Mouse (Mus musculus): ENCODE measurements around the gene Atp8b4.

The Atp8b4 gene

DNA sequence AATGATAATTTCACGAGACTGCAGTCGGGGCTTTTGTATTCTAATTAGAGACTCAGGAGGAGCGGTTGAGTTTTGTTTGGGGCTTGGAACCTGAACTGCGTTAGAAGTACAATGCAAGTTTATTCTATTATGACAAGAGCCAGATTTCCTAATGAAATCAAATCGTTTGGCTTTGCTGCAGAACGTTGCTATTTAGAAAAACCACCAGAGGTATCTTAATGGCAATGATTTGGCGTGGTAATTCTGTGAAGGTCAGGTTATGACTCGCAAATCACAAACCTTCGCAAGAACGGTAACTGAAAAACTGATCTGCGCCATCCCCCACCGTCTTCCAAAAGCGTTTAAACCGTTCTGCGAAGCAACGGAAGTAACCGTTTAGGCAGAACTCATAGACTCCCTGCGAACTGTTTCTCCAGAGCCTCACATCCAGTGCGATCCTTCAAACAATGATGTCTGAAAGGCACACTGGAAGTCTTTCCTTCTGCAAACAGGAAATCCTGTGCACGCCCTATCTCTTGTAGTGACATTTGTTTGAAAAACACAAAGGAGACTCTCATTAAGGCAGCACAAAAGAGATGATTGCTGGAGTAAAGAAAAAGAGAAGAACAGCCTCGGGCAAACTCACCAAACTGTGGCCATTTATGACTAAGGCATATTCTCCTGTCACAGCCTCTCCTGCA lies 139.2 kb downstream of the Atp8b4 start:
- DNase-seq (ENCODE audit: low spot score in 2 of 2): no peak

DNA sequence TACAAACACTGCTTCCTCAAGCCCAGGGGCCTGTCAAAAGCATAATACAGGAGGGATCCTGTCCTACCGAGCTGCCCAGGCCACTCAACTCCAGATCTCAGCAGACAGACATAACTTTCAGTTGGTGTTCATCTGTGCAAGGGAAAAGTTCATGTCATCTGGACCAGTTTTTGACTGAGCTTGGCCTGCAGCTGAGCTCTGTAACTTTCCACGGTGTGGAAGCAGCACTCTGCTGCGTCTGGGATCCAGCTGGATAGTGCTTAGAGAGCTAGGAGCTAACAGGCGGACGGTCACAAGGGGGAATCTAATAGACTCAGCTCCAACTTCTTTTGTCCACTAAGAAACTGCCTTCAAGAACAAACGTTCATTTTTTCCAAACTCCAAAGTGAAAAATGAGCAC lies 139.8 kb downstream of the Atp8b4 start:
- no peak for DNase-seq (ENCODE audit: low spot score in 2 of 2)

DNA sequence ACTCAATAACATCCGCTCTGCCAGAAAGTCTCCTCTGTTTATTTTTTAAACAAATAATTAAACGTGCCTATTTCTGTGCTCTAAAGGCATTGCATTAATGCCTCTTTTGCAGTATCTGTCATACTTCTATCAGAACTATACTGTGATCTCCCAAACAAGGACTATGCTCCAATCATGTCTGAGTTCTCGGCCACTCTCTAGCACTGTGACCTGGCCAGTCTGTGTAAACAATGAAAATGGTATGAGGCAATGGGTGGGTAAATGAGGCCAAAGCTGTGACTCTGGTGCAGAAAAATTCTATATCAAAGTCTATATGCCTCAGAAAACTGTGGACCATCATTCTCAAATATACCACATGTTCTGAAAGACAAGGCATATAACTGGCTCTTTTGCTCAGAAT lies 140.5 kb downstream of the Atp8b4 start:
- no peak for DNase-seq (ENCODE audit: low spot score in 2 of 2)

DNA sequence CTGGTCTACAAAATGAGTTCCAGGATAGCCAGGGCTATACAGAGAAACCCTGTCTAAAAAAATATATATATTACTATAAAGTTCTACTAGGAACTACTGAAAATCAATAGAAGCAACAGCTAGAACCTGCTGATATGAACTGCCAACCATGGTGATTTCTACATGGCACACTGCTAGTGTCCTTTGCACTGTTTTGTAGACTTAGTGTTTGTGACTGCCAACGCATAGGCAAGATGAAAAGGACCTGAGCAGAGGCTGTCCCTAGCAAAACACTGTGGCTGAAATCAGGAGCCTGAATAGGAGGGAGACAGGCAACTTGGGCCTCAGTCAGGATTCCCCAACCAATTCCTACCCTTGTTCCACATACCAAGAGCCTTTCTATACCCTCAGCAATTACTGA lies 141.2 kb downstream of the Atp8b4 start:
- DNase-seq (ENCODE audit: low spot score in 2 of 2): no peak

DNA sequence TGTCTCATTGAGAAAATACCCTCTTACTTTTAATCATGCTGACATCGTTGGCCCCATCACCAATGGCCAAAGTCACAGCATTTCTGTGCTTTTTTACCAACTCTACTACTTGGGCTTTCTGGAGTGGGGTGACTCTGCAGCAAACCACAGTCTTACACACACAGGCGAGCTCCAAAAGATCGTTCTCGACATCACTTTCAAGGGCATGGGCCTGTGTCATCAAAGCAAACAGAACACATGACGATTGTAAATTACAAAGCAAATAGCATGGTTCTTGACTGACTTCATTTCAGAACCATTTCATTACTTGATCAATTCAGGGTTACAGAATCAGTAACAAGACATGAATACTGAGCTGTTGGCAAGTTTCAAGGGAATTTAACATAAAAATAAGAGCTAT lies 141.7 kb downstream of the Atp8b4 start:
- no peak for DNase-seq (ENCODE audit: low spot score in 2 of 2)

DNA sequence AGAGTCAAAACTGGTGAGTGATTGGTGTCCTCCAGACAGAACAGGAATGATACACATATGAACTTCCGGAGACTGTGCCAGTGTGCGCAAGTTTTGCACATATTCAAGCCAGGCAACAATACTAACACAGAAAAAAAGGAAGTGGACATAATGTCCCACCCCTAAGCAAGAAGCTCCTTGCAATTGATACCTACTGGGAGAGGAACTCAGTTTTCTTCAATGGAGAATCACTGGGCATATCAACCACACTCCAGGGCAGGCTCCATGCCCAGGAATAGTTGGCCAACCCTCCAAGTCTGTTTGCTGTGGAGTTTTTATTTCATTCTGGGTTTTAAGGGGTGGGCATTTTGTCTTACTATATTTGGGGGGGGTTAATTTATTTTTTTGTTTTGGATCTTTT lies 145.2 kb downstream of the Atp8b4 start:
- no peak for DNase-seq (ENCODE audit: low spot score in 2 of 2)

DNA sequence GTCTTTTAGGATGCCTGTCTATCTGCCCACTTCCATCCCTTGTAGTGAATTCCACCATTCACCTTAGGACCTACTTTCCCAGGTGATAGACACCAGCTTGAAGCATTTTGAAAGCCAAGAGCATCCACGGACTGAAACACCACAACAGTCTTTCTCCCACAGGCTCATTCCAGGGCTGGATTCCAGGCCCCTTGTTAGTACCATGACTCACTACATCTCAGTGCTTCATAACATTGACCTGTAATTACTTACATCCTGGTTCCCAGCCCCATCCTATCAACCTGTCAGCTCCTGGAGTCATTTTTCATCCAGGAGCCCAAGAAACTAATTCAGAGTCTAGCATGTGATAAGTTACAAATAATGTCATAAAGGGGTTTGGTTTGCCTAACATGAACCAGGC lies 148.7 kb downstream of the Atp8b4 start:
- no peak for DNase-seq (ENCODE audit: low spot score in 2 of 2)

DNA sequence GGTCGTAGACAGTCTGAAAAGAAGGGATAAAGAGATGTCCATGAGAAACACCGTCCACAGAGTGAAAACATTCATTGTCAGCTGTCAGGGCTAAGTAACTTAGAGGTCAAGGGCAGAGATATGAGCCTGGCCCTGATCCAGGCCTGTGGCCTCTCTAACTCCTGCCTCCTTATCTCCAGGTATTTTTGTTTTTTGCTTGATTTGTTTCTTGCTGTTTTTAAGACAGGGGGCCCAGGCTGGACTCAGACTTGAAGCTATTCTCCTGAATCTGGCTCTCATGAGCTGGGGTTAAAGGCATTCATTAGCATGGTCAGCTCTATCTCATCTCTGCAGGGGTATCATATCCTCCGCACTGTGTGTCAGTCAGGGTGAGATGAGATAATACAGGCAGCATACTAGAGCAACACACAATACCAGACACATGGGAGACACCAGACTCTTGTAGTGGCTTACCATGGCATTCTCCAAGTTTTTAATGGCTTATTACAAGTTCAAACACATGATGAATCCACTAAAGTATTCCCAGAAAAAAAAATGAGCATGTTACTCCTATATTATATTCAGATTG lies 157.4 kb downstream of the Atp8b4 start:
- no peak for DNase-seq (ENCODE audit: low spot score in 2 of 2)

DNA sequence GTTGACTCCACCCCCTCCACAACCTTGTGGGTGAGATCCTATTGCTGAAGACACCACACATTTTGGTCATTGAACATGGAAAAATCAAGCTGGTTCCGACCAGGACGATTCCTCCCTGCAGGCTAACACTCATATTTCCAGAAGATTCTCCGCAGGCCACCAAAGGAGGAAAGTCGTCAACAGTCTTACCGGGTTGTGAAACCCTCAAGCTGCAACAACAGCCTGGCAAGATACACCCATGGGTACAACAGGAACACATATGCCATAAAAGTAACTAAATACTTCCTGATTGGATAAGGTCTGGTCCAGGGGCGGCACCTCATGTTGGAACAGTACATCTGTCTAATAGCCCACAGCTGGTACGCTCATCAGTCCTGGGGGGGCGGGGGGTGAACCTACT lies 159.0 kb downstream of the Atp8b4 start:
- DNase-seq (ENCODE audit: low spot score in 2 of 2): no peak

DNA sequence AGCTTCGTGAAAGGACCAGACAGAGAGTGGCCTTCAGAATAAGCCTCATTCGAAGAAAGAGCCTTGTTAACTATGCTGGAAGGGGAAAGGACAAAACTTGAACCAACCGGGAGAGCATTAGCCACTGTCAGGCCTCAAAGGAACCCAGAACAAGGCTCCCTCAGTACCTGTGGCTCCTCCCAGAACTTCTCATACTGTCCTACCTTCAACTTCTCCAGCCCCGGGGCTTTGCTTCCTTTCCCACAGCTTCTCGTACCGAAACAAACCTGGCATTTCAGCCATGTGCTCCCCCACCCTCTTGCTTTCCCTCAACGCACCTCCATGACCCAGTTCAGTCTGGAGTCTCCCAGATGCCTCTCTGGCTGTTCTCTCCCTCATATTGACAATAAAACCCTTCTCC lies 160.3 kb downstream of the Atp8b4 start:
- no peak for DNase-seq (ENCODE audit: low spot score in 2 of 2)

DNA sequence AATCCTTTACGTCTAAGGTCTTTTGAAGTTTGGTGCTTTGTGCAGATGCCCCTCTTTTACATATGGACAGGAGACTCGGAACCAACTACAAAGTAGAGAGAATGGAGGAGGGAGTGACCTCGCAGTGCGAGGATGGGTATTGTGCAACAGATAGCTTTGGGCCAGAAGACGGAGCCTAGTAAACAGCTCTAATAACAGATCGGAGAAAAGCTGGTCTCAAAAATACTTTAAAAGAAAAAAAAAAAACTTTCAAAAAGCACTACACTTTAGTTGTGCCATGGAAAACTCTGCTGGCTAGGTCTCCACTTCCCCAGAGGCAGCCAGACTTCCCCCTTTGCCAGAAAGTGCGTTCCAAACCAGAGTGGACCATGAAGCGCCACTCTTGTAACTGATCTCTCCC lies 161.0 kb downstream of the Atp8b4 start:
- no peak for DNase-seq (ENCODE audit: low spot score in 2 of 2)

DNA sequence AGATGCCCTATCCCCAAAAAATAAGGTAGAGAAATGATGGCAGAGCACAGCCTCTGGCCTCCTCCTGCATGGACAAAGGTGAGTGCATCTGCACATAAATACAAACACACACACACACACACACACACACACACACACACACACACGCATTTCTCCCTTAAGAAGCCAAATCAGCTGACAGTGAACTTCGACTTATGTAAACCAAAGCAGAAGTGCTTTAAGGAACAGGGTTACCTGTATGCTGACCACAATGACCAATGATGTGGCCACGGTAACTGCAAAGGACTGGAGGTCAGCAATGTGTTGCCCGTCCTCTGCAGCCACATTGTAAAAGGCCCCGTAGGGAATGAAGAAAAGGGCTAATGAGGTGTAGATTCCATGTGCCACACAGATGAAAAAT lies 163.3 kb downstream of the Atp8b4 start:
- DNase-seq (ENCODE audit: low spot score in 2 of 2): no peak

DNA sequence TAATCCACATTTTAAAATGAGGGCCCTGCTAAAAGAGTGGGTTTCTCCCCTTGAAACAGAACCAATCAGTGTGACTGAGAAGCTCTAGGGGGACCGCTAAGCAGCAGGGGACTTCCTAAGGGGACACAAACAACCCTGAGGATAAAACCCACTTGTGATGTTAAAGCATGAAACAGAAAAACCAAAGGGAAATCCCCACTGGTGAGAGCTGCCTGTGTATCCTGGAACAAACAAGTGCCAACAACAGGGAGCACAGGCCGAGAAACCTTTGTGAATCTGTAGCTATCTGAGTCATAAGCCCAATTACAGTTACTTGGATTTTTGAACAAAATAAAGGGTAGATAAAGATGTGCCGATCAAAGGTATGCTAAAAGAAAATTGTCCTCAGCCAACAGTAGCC lies 168.7 kb downstream of the Atp8b4 start:
- DNase-seq (ENCODE audit: low spot score in 2 of 2): no peak

DNA sequence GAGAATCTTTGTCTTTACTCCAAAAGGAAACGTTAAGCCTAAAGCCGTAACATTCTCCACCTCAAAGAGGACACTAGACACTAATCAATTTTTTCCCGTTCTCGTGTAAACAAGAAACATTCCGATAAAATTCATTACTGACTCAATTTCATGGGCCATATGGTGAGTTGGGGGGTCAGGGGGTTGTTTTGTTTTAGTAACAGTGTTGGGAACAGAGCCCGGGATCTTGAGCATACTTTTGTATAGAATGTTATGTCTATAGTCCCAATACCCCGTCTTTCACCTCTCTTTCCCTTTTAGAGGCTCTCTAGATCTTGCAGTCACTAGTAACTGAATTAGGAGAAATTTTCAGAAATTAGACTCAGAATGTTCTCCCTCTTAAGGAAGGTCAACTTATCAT lies 177.3 kb downstream of the Atp8b4 start:
- DNase-seq (ENCODE audit: low spot score in 2 of 2): no peak

DNA sequence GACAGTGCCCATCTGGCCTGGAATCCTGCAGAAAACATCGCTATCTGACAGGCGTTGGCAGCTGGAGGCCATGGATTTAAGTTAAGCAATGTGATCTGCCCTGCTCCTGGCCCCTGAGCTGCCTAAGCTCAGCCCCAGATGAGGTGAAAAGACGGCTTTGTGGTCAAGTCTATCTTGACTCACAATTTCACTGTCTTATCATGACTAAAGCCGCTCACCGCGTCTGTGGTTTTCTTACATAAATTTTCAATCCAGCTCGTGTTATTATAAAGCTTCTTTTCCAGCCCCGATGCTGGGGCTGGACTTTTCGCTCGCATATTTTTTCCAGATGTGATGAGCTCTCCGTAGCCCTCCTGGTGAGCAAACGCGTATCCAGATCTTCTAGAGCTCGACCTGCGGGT lies 177.8 kb downstream of the Atp8b4 start:
- DNase-seq (ENCODE audit: low spot score in 2 of 2): no peak

DNA sequence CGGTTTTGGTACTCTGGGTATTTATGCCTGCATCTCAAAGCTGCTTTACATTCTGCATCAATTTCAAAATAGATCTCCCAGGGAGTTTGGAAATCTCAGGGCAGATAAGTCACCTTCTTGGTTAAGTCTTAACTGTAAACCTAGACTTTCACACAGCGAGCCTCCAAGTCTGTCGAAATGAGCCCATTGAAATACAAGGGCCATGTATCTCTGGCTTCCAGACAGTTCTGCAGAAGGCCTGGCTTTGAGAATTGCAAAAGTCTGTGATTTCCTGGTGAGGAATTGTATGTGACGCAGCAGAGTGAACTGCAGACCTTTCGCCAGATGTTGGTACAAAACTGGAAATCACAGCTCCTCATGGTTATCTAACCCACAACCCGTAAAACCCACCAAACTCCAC lies 182.4 kb downstream of the Atp8b4 start:
- DNase-seq (ENCODE audit: low spot score in 2 of 2): no peak

DNA sequence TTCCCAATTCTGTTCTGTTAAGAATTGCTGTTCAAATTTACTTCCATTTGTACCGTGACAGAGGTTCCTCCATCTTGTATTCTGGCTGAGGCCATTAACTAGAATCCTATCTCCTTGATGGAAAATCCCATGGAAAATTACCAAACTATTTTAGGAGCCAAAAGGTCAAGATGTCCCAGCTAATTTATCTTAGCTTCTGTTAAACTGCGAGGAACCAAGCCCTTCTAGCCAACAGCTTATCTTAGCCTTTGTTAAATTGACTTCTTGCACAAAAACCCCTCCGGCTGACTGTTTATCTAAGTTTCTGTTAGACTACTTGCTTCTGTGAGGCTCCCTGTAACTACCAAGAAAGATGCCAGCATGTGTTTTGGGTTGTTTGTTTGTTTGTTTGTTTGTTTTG lies 183.5 kb downstream of the Atp8b4 start:
- no peak for DNase-seq (ENCODE audit: low spot score in 2 of 2)

DNA sequence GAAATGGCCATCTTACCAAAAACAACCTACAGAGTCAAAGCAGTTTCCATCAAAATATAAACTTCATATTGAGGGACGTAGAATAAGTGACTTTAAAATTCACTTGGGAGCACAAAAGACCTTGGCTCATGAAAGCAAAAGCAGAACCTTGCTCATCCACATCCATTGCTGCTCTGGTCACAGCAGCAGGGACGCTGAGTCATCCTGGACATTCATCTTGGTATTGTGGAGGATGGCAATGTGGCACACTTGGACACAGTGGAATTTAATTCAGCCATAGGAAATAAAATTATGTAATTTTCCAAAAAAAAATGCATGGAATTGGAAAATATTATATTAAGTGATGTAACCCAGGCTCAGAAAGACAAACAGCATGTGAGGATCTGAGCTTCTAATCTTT lies 184.1 kb downstream of the Atp8b4 start:
- DNase-seq (ENCODE audit: low spot score in 2 of 2): no peak

DNA sequence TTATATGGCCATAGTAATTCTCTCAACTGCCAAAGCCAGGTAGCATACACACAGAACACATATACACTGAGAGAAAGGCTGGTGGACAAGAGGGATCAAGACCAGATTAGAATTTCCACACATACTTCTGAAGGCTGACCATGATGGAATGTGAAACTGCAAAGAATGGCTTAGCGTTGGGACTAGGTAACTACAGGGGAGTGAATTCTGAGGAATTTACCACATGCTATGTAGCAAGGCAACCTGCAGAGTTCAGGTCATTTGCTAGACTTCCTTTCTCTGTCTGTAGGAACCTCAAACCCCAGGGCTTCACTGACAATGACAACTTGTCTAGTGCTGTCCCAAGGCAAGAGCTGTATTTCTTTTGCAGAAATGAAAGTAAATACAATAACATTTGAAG lies 189.4 kb downstream of the Atp8b4 start:
- no peak for DNase-seq (ENCODE audit: low spot score in 2 of 2)

DNA sequence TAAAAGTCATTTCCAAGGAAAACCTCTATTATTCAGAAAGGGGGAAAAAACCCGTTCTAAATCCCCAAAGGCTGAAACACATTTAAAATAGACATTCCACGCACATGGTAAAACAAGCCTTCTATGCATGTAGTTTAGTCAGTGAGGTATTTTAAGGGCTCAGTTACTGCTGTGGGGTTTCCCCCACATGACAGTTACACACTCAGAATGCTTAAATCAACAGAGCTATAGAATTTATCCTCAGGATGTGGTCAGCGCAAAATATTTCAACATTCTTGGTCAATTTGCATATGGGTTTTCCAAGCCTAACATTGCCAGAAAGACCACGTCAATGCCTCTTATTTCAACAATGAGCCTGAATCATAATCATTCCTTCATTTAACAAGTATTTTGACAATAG lies 190.5 kb downstream of the Atp8b4 start:
- DNase-seq (ENCODE audit: low spot score in 2 of 2): no peak

DNA sequence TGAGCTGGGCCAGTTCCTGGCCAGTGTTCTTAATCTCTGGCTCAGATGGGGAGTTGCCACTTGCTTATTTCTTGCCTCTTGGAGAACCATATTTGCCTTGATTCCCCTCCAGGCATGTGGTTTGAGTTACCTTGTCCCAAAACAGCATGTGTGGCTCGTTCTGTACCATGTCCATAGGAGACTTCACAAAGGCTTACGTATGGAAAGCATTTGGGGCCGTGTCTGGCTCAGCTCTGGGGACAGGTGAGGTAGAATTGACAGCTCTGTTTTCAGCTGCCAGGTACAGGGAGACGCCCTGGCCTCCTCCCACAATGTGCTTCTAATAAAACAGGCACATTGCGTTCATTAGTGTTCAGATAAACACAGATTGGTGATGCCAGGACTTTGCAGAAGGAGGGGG lies 195.9 kb downstream of the Atp8b4 start:
- DNase-seq (ENCODE audit: low spot score in 2 of 2): no peak

DNA sequence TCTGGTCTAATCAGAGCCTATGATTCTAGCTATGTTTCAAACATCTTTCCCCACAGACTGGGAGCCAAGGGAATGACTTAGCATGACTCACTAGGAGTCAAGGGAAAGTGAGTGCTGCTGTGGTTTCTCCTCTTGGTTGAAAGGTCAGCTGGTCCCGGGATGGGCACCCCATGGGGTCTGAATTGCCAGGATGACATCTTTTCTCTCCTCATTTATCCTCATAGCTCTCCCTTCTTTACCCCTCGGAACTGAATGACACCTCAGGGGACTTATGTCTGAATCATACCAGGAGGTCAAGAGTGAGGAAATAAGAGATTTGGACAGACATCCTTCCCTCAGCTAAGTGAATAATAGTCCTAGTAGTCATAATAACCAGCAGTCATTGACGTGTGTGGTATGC lies 197.2 kb downstream of the Atp8b4 start:
- no peak for DNase-seq (ENCODE audit: low spot score in 2 of 2)

DNA sequence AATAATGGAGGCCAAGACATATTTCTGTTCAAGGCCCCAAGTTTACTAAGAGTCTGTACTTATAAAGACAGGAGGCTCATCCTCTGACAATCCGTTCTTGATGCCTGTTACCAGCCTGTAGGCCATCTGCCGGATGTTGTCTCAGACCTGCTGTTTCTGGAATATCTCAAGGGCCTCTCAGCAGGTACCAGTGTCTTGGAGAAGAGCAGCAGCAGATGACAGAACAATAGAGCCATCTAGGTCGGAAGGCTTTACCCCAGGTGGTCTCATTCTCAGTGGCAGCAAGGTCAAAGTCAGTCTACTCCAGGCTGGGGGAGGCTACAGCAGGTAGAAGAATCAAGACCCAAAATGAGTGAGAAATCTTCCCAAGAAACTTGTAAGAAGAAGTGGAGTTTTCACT lies 198.1 kb downstream of the Atp8b4 start:
- no peak for DNase-seq (ENCODE audit: low spot score in 2 of 2)

DNA sequence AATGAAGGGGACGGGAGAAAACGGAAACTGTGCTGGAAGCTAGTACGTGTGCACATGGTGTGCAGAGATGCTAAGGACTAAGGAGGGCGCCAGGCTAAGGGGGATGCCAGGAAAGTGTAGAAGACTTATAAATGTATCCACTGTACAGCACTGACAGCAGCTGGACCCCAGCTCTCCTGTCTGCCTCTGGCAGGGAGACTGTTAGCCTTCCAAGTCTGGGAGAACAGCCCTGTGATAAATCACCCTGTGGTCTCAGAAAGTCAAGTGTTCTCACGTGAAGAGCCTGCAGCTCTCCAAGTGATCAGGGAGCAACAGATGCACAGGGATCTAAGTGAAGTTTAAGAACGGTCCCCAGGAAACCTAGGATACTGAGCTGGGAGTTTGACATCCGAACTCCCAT lies 209.8 kb downstream of the Atp8b4 start:
- DNase-seq (ENCODE audit: low spot score in 2 of 2): no peak
